Mouse (Mus musculus): ENCODE results near the gene Bpgm.

DNA sequence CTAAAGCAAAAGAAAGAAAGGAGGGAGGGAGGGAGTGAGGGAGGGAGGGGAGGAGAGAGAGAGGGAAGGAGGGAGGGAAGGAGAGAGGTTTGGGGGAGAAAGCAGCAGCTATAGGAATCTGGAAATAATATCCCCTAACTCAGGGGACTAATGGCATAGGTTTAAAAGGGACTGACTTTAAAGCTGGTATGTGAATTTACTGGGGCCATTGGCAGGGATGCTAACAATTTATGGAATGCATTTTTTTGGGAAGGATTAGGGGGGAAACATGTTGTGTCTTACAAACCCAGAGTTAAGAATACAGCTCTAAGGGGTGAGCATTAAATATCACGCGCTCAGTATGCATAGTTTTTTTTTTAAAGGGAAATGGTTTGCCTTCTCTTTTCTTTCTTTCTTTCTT is 44.5 kb downstream of the Bpgm start:
- TF ChIP-seq CTCF (IDR thresholded peaks at IDR 0.05; ENCODE audit: control insufficient read depth, insufficient read depth, insufficient replicate concordance, low read depth, low read length) (no peak), POLR2A (IDR thresholded peaks at IDR 0.05; ENCODE audit: control insufficient read depth, low read depth, low read length) (no peak)

All from testis, adult 2 months (tissue).